Mouse (Mus musculus) kidney, adult 2 months (tissue): ENCODE measurements around the gene Ppa1. TPM values are rescaled to one million over a fixed set of nuclear protein-coding genes. Genes with fewer than 3 reads are reported as not detected.

Source experiments
- DNase-seq: peaks from one replicate; pipeline ENCODE4 v3.0.0; 2021
- H3K27ac ChIP-seq: fragments of 200-500 bp; 2 replicates; pipeline ENCODE4 v1.5.1; 2012; ENCODE audit warnings: low read depth, low read length, control low read depth, inconsistent platforms; ENCODE audit not compliant: insufficient read depth
- H3K27me3 ChIP-seq: fragments of 200-500 bp; replicated peaks from 2 replicates; pipeline ENCODE4 v1.6.1; 2012; ENCODE audit warnings: mild to moderate bottlenecking, moderate library complexity, low read length, inconsistent platforms; ENCODE audit not compliant: control insufficient read depth, insufficient read depth
- H3K36me3 ChIP-seq: fragments of 200-500 bp; 2 replicates; pipeline ENCODE4 v1.6.1; 2012; ENCODE audit warnings: mild to moderate bottlenecking, moderate library complexity, low read length, inconsistent platforms; ENCODE audit not compliant: control insufficient read depth, insufficient read depth
- H3K4me1 ChIP-seq: fragments of 200-500 bp; 2 replicates; pipeline ENCODE4 v1.6.1; 2011; ENCODE audit warnings: low read length; ENCODE audit not compliant: control insufficient read depth, insufficient read depth
- H3K4me3 ChIP-seq: fragments of 200-500 bp; 2 replicates; pipeline ENCODE4 v1.5.1; 2011; ENCODE audit warnings: mild to moderate bottlenecking, low read depth, low read length, control low read depth; ENCODE audit not compliant: insufficient read depth
- CTCF ChIP-seq: fragments of 200-500 bp; conservative IDR thresholded peaks from 2 replicates; pipeline ENCODE4 v1.5.1; 2011; ENCODE audit warnings: low read depth, mild to moderate bottlenecking, control low read depth, low read length, moderate library complexity, mixed read lengths; ENCODE audit not compliant: insufficient read depth, insufficient read length
- POLR2A ChIP-seq: fragments of 200-500 bp; IDR thresholded peaks from one replicate; pipeline ENCODE4 v1.6.1; 2011; ENCODE audit warnings: low read depth, low read length, control low read depth
- WGBS: fragments of 180-500 bp; shearing (Covaris S2); methylation state at CpG from one replicate; pipeline ENCODE4 v1.1.7; 2018; 5-methylcytosine and 5-hydroxymethylcytosine counted together
- polyA plus RNA-seq: library from polyadenylated mRNA; depleted of rRNA; stranded (reverse); fragments of >200 nt; gene quantifications from 2 replicates; pipeline ENCODE4 v1.2.3, GENCODE M21; 2012; rRNA removed

Gene Ppa1
- polyA plus RNA-seq, 1 experiment: 34.6 TPM

- Histone ChIP-seq H3K27me3 (no peaks in the 10 kb centered on the region), H3K36me3 (no peaks in the 10 kb centered on the region), H3K4me3 (no peak overlapping the region), H3K27ac (no peak overlapping the region), H3K4me1 (no peaks in the 10 kb centered on the region)
- WGBS: 64% methylated on average over 6 of the region's 6 CpGs
- TF ChIP-seq POLR2A: no peak
- TF ChIP-seq CTCF: no peak
- no peak for DNase-seq
These were observed 74.9 kb downstream of the Ppa1 start for GRCm38 (mm10) chr10:61723271-61723670.

Other genes with a start within 250 kb of the Ppa1 start
- 0.06 and 0.12 TPM in 2 replicates for gene Nodal, start 230.6 kb upstream of the Ppa1 start, polyA plus RNA-seq
- 127 and 128 TPM in 2 replicates for gene Eif4ebp2, start 195.9 kb upstream of the Ppa1 start, polyA plus RNA-seq
- gene Lrrc20, start 172.8 kb upstream of the Ppa1 start, polyA plus RNA-seq: 4.0 and 4.6 TPM in 2 replicates
- 0.05 and 0.08 TPM in 2 replicates for gene Npffr1, start 53.1 kb upstream of the Ppa1 start, polyA plus RNA-seq
- gene Sar1a, start 31.7 kb downstream of the Ppa1 start, polyA plus RNA-seq: 64.3 and 67.7 TPM in 2 replicates
- 75.4 and 101 TPM in 2 replicates for gene Tysnd1, start 47.0 kb downstream of the Ppa1 start, polyA plus RNA-seq
- 27.7 and 29.0 TPM in 2 replicates for gene Aifm2, start 66.7 kb downstream of the Ppa1 start, polyA plus RNA-seq
- 5.4 and 6.1 TPM in 2 replicates for gene H2afy2, start 135.6 kb downstream of the Ppa1 start, polyA plus RNA-seq